Mouse (Mus musculus): ENCODE measurements at regions not wholly inside any gene's neighbourhood (a gene's known extent, or its start where the extent isn't known, plus 50 kb on each side); places are given as distances from the start of the nearest gene placed in this dataset.

DNA sequence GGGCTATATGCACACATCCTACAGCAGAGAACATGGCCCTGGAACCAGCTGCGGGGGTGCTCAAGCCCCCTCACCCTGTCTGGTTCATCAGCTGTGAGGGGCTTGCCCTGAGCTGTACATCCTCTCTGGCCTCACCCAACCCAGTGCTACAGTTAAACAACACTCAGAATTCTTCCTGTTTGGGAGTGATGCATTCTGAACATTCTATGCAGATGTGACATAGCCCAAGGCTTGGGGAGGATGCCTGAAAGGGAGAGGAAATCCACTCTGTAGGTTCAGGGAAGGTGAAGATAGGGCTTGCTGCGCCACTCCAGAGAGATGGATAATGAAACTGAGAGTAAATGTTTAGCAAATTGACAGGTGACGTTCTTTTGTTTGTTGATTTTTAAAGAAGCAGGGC is 83.3 kb downstream of the Lhx2 start:
- TF ChIP-seq POLR2A (IDR thresholded peaks at IDR 0.05; ENCODE audit: low read depth, low read length) (no peak), CTCF (IDR thresholded peaks at IDR 0.05; ENCODE audit: borderline replicate concordance, insufficient read depth, low read length) (no peak)
